Mouse (Mus musculus): ENCODE results near the gene Ece2. TPM values are rescaled to one million over a fixed set of nuclear protein-coding genes. Genes with fewer than 3 reads are reported as not detected.

Ece2 gene
- total RNA-seq, 2 experiments from 2014 or later, result 24.6 to 27.1 TPM

GRCm38 (mm10) chr16:20677974-20678675, 48.5 kb downstream of the Ece2 start:
- peak; percentile 65 to 85 for DNase-seq (ENCODE audit: low spot score in 2 of 2)

DNA sequence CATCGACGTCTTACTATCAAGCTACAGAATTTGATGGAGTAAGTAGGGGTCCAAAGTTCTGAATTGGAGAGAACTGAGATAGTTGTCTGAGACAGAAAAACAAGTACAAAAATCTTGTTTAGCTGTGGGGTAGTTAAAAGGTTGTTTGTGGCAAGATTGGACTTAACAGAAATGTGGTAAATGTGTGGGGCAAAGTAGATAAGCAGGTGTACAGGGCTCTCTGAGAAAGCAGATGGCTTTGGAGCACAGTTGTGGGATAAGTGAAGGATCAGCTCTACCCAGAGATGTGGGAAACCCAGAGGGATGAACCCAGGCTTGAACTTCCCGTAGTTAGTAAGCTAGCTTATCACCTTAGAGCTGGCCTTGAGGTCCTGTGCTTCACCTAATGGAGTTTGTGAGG, 61.1 kb downstream of the Ece2 start:
- no peak for DNase-seq (ENCODE audit: low spot score in 2 of 2)

GRCm38 (mm10) chr16:20691617-20692016, 62.0 kb downstream of the Ece2 start:
- DNase-seq (ENCODE audit: low spot score in 2 of 2), result no peak

- DNase-seq (ENCODE audit: low spot score in 2 of 2), result peak in 1 of 2 experiments; percentile 11
Measured at GRCm38 (mm10) chr16:20692241-20692965, 62.8 kb downstream of the Ece2 start.

DNA sequence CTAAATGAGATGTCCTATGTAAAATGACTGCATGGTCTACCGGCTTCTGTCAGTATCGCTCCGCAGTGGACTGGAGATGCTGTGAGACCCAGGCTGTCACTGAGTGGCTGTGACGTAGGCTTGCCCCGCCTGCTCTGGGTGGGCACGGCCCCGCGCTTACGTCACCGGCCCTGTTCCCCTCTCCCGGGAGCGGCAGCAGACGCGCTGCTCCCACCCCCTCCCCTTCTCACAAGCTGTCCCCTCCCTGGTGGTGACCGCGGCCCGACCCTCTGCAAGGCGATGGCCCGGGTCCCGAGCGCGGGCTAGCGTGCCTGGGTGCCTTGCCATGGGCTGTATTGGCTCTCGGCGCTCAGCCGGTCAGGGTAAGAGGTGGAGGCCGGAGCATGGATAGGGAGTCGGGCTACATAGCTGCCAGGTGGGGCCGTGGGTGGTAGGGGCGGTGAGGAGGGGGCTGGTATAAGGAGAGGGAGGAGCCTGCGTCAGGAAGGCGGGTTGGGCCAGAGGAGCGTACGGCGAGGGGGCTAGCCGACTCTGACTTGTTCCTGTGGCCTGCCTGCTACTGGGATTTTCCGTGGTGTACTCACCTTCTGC, 63.6 kb downstream of the Ece2 start, which contains the start of gene Fam131a:
Gene Fam131a (plus strand): TSS at position 131 of the 591 bp plus-strand sequence.
- DNase-seq (ENCODE audit: low spot score in 2 of 2), result peak; percentile 95 to 97

DNA sequence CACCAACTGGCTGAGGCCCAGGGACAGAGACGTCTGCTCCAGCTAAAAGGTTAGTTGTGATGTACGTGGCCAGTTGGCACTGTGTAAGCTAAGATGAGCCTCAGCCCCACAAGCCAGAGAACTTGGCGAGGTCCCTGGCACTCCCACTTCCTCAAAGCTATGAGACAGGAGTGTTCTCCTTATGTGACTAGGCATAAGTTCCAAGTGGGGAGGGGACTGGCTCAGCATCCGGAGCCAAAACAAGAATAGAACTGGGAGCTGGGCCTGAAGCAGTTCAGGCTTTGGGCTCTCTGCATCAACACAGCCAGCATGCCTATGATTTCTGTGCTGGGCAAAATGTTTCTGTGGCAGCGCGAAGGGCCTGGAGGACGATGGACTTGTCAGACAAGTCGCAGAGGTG, 65.2 kb downstream of the Ece2 start:
- peak; percentile 82 to 89 for DNase-seq (ENCODE audit: low spot score in 2 of 2)

- DNase-seq (ENCODE audit: low spot score in 2 of 2), result peak; percentile 98 to 100
Measured at GRCm38 (mm10) chr16:20695622-20696323, 66.1 kb downstream of the Ece2 start.

Small RNA genes lying within 50 kb of the gene (microRNA-seq; reads per million reads assigned to microRNA genes)
- 204 to 223 reads per million in 2 experiments for gene Mir1224

Other genes starting within 250 kb of the Ece2 start
- gene Abcc5, start 203.4 kb upstream of the Ece2 start, total RNA-seq (2021), result 100 to 1,000 TPM; 199 TPM
- gene Eif2b5, start 131.0 kb upstream of the Ece2 start, total RNA-seq (2021), result 10 to 100 TPM; 54.3 to 54.7 TPM
- 10 to 100 TPM; 51.9 to 55.7 TPM for gene Dvl3, start 112.8 kb upstream of the Ece2 start, total RNA-seq (2021)
- gene Ap2m1, start 94.3 kb upstream of the Ece2 start, total RNA-seq (2021), result 100 to 1,000 TPM; 702 to 704 TPM
- gene Abcf3, start 81.3 kb upstream of the Ece2 start, total RNA-seq (2021), result 100 to 1,000 TPM; 100 TPM
- gene Vwa5b2, start 40.4 kb upstream of the Ece2 start, total RNA-seq (2021), result 10 to 100 TPM; 21.2 to 23.7 TPM
- gene Eef1akmt4, start 18.2 kb upstream of the Ece2 start, total RNA-seq (2021), result 1 to 10 TPM; 2.4 to 2.8 TPM
- gene Gm49333, start 18.2 kb upstream of the Ece2 start, total RNA-seq (2021), result not detected
- 10 to 100 TPM; 11.7 to 12.9 TPM for gene Alg3, start 18.1 kb upstream of the Ece2 start, total RNA-seq (2021)
- gene Camk2n2, start 8.5 kb upstream of the Ece2 start, total RNA-seq (2021), result 10 to 100 TPM; 82.8 to 87.9 TPM
- gene Psmd2, start 21.8 kb downstream of the Ece2 start, total RNA-seq (2021), result 100 to 1,000 TPM; 206 to 212 TPM
- 100 to 1,000 TPM; 278 to 283 TPM for gene Eif4g1, start 38.5 kb downstream of the Ece2 start, total RNA-seq (2021)
- 100 to 1,000 TPM; 445 to 503 TPM for gene Fam131a, start 63.4 kb downstream of the Ece2 start, total RNA-seq (2021)
- 10 to 100 TPM; 21.5 to 26.2 TPM for gene Polr2h, start 87.8 kb downstream of the Ece2 start, total RNA-seq (2021)
- gene Clcn2, start 87.9 kb downstream of the Ece2 start, total RNA-seq (2021), result 10 to 100 TPM; 73.3 to 75.5 TPM
- 10 to 100 TPM; 87.9 to 90.5 TPM for gene Chrd, start 103.3 kb downstream of the Ece2 start, total RNA-seq (2021)
- 10 to 100 TPM; 12.6 to 13.4 TPM for gene Thpo, start 104.7 kb downstream of the Ece2 start, total RNA-seq (2021)

Measured in layer of hippocampus, adult 18-20 months (tissue).